Mouse (Mus musculus) kidney, adult 2 months (tissue): ENCODE data around the gene Lrrtm1. TPM values are rescaled to one million over a fixed set of nuclear protein-coding genes. Genes with fewer than 3 reads are reported as not detected.

Experiments
- DNase-seq: peaks from one replicate; pipeline ENCODE4 v3.0.0; 2021
- H3K27ac ChIP-seq: fragments of 200-500 bp; 2 replicates; pipeline ENCODE4 v1.5.1; 2012; ENCODE audit warnings: low read depth, low read length, control low read depth, inconsistent platforms; ENCODE audit not compliant: insufficient read depth
- H3K27me3 ChIP-seq: fragments of 200-500 bp; replicated peaks from 2 replicates; pipeline ENCODE4 v1.6.1; 2012; ENCODE audit warnings: mild to moderate bottlenecking, moderate library complexity, low read length, inconsistent platforms; ENCODE audit not compliant: control insufficient read depth, insufficient read depth
- H3K36me3 ChIP-seq: fragments of 200-500 bp; 2 replicates; pipeline ENCODE4 v1.6.1; 2012; ENCODE audit warnings: mild to moderate bottlenecking, moderate library complexity, low read length, inconsistent platforms; ENCODE audit not compliant: control insufficient read depth, insufficient read depth
- H3K4me1 ChIP-seq: fragments of 200-500 bp; 2 replicates; pipeline ENCODE4 v1.6.1; 2011; ENCODE audit warnings: low read length; ENCODE audit not compliant: control insufficient read depth, insufficient read depth
- H3K4me3 ChIP-seq: fragments of 200-500 bp; 2 replicates; pipeline ENCODE4 v1.5.1; 2011; ENCODE audit warnings: mild to moderate bottlenecking, low read depth, low read length, control low read depth; ENCODE audit not compliant: insufficient read depth
- CTCF ChIP-seq: fragments of 200-500 bp; conservative IDR thresholded peaks from 2 replicates; pipeline ENCODE4 v1.5.1; 2011; ENCODE audit warnings: low read depth, mild to moderate bottlenecking, control low read depth, low read length, moderate library complexity, mixed read lengths; ENCODE audit not compliant: insufficient read depth, insufficient read length
- POLR2A ChIP-seq: fragments of 200-500 bp; IDR thresholded peaks from one replicate; pipeline ENCODE4 v1.6.1; 2011; ENCODE audit warnings: low read depth, low read length, control low read depth
- WGBS: fragments of 180-500 bp; shearing (Covaris S2); methylation state at CpG from one replicate; pipeline ENCODE4 v1.1.7; 2018; 5-methylcytosine and 5-hydroxymethylcytosine counted together
- polyA plus RNA-seq: library from polyadenylated mRNA; depleted of rRNA; stranded (reverse); fragments of >200 nt; gene quantifications from 2 replicates; pipeline ENCODE4 v1.2.3, GENCODE M21; 2012

Gene Lrrtm1
- polyA plus RNA-seq, 1 experiment: 0.67 TPM

- no peaks in the 10 kb centered on the region for H3K27me3 ChIP-seq
- no peak for DNase-seq
- no peaks in the 10 kb centered on the region for H3K36me3 ChIP-seq
- no peak overlapping the region for H3K27ac ChIP-seq
- H3K4me1 ChIP-seq: no peaks in the 10 kb centered on the region
- 78% methylated on average over 3 of the region's 3 CpGs for WGBS
- TF ChIP-seq POLR2A (no peak), CTCF (no peak)
- H3K4me3 ChIP-seq: no peak overlapping the region
Measured at GRCm38 (mm10) chr6:77306796-77307195, 64.3 kb downstream of the Lrrtm1 start.
